Mouse (Mus musculus): ENCODE data around the gene Zc3hav1l.

The Zc3hav1l gene

GRCm38 (mm10) chr6:38263393-38264159, 35.5 kb downstream of the Zc3hav1l start:
- DNase-seq (ENCODE audit: low spot score) = no peak

DNA sequence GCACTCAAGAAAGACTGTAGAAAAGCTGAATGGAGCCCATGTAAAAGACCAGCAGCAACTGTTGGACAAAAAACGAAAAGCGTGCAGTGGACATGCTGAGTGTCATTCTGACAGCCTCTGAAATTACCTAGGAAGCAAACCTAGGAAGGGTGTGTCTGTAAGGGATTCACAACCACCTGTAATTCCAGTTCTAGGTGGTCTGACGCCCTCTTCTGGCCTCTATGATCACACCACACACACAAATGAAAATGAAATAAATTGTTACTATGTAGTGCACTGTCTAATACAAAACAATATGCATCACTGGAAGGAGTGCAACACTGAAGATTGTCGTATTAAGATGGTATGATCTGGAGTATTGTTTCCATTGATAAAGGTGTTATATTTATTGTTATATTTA, 37.2 kb downstream of the Zc3hav1l start:
- DNase-seq (ENCODE audit: low spot score) = no peak

DNA sequence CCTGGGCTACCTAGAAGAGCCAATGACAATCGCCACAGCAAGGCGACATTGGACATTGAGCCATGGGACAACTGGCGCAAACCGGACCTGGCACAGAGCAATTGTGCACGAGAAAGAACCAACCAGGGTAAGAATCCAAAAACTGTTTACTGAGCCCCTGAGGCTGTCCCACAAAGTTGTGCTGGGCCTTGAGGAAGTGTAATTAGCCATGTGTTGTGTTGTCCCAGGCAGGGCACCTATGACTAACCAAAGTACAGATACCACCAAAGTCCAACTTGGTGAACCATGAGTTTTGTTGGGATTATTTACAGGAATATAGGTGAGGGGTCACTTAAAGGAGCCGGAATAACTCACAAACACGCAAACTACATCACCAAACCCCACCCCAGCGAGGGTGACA, 41.6 kb downstream of the Zc3hav1l start:
- DNase-seq (ENCODE audit: low spot score) = no peak

GRCm38 (mm10) chr6:38256793-38257192, 42.3 kb downstream of the Zc3hav1l start:
- DNase-seq (ENCODE audit: low spot score) = no peak

GRCm38 (mm10) chr6:38255794-38256193, 43.3 kb downstream of the Zc3hav1l start:
- no peak for DNase-seq (ENCODE audit: low spot score)

- DNase-seq (ENCODE audit: low spot score) = peak; percentile 34
Measured at GRCm38 (mm10) chr6:38253736-38254641, 45.1 kb downstream of the Zc3hav1l start, which contains the start of gene D630045J12Rik. Gene D630045J12Rik (minus strand): TSS chr6:38254009.

DNA sequence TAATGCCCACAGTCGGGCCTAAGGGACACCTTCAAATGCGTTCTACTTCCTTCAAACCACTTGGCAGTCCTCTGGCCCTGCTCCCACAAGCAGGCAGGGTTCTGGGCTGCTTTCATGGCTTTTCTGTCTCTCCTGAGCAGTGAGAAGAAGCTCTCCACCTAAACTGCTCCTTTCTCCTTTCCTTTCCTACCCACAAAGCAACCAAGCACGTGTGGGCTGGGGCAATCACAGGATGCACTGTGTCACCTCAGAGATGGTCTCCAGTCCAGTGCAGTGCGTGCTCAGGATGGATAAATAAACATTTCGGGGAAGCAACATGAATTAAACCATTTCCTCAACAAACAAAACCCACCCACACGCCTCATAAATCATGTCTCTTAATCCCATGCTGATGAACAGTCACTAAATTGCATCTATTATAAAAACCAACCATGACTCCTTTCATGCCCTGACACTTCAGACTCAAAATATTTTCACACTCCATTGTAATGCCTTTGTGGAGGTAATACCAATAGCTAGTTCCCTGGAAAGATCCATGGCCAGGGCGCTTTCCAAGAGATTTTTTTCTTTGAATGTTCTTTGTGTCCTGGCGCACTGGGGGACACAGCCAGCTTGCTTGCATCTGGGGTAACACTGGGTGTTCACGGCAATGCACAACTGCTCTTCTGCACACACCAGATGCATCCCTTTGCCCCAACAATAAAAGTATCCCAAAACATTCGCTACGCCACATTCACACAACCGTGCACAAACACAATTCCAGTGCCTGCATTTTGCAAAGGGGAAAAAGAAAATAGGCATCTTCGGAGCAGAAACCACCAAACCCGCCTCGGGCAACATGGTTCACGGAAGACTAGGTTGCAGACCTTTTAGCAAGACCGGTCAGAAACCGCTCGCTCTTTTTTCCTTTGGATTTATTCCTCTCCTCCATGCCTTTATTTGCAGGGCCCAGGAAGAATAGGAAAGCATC, 46.0 kb downstream of the Zc3hav1l start:
- DNase-seq (ENCODE audit: low spot score) = no peak

DNA sequence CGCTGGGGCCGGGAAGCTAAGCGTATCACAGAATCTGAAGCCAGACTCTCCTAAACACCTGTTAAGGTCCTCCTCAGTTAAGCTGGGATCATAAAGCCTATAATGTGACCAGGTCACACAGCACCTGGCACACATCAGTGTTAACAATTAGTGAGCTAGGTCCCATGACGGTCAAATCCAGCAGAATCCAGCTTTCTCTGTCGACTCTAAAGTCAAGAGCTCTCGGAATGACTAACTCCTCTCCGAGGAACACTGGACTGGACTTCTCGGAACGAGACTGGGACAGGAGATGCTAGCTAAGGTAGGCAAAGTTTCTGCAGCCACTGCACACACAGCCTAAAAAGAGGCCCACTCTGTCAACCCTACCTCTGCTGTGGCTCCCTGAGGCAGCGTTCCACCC, 46.9 kb downstream of the Zc3hav1l start:
- no peak for DNase-seq (ENCODE audit: low spot score)

DNA sequence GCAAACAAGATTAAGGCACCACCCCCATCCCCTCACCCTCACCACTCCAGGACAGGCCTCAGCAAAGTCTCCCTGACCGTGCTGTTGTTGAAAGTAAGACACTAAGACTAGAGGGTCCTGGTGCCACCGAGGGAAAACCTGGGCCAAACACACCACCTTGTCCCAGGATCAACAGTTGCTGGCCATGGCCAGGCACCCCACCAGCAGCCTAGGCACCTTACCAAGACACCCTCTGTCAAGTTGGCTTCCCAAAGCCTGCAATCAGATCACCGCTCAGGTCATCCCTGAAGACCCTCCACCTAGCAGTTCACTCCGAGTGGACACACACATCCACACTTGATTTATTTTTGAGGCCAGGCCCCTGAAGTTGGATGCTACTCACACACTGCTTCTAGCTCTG, 47.6 kb downstream of the Zc3hav1l start:
- DNase-seq (ENCODE audit: low spot score) = no peak

DNA sequence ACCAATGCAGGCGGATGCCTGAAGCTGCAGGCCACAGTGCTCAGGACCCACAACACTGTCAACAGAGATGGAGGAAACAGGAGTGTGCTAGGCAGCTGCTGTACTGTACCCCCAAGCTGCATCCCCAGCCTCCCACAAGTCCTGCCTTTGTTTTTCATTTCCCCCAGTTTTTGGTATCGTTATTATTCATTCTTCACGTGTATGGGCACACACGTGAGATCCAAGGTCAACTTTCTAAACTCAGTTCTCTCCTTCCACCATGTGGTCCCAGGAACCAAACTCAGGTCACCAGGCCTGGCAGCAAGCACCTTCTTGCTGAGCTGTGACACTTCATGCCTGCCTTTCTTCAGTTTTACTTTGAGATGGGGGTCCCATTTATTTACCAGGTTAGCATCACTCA, 51.7 kb downstream of the Zc3hav1l start:
- DNase-seq (ENCODE audit: low spot score) = no peak

DNA sequence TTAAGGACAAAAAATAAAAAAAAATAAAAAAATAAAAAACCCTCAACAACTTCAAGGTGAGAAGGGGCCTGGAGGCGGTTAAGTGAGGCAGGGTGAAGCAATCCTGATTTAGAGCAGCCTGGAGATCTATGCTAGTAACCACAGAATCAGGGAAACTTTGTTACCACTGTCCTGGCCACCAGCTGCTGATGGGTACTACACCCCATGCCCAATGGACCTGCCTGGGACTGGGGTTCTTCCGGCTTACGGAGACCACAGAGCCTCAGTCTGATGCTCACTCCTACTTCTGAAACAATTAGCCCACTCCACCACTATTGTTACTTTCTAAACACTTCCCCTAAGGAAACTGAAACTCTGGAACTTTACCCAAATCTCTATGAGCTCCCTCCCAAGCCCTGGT, 54.3 kb downstream of the Zc3hav1l start:
- DNase-seq (ENCODE audit: low spot score) = no peak

GRCm38 (mm10) chr6:38244167-38244566, 54.9 kb downstream of the Zc3hav1l start:
- no peak for DNase-seq (ENCODE audit: low spot score)

- DNase-seq (ENCODE audit: low spot score) = no peak
Measured at GRCm38 (mm10) chr6:38242833-38243232, 56.2 kb downstream of the Zc3hav1l start.

DNA sequence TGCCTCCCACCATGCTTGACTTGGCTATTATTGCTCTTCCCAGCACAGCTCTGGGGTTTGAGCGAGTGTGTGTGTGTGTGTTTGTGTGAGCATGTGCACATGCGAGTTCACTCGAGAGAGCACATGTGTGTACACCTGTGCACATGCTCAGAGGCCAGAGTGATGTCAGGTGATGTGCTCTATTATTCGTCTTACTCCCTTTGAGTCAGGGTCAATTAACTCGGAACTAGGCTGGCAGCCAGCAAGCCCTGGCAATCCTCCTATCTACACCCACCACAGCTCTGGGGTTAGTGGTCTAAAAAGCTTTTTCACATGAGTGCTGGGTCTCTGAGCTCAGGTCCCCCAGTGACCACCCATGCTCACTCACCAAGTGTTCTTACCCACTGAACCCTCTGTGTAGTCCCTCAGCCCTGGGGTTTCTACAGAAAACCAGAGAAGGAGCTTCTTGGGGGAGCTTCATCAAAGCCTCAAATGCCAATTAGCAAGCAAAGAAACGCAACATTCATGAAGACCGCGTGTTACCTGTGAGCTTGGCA, 56.7 kb downstream of the Zc3hav1l start:
- no peak for DNase-seq (ENCODE audit: low spot score)

- no peak for DNase-seq (ENCODE audit: low spot score)
Measured at GRCm38 (mm10) chr6:38241508-38241907, 57.6 kb downstream of the Zc3hav1l start.

GRCm38 (mm10) chr6:38240618-38241017, 58.4 kb downstream of the Zc3hav1l start:
- no peak for DNase-seq (ENCODE audit: low spot score)

DNA sequence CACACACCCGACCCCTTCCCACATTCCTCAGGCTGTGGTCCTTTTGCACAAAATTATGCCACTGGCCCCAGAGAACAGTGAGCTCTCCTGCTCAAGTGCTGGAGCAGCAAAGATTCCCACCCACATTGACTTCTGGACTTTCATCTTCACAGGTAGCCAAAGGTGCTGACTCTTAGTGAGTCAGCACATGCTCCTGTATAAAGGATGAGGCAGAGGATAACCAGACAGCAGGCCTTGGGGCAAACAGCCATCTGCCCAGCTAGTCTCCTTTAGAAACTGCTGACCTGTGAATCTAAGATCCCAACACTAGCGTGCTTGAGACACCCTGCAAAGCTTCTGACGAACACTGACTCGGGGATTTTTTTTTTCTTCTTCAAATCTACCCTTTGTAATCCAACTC, 60.7 kb downstream of the Zc3hav1l start:
- no peak for DNase-seq (ENCODE audit: low spot score)

All from T-cell, adult 2 months (primary cell).